Mouse (Mus musculus) MN1 (cell line): Measurements from ENCODE around the gene Smap2.
A peak's percentile ranks its signal among the peaks of the same experiment; 100 is the strongest.
"Not testable (repeated sequence)": the region's sequence is repeated elsewhere in the genome, so short reads cannot be mapped to it uniquely, and the experiment has no call there.

ENCODE experiments used
- DNase-seq: peaks from one replicate; pipeline ENCODE4 v3.0.0-alpha.2; 2016; ENCODE audit warnings: low spot score

Smap2 gene

GRCm38 (mm10) chr4:121016928-121017657, at the start of gene Smap2:
Smap2 (minus strand) TSS chr4:121017247.
- DNase-seq = peak; percentile 91

GRCm38 (mm10) chr4:121065336-121065735, 48.3 kb upstream of the Smap2 start:
- DNase-seq = no peak

DNA sequence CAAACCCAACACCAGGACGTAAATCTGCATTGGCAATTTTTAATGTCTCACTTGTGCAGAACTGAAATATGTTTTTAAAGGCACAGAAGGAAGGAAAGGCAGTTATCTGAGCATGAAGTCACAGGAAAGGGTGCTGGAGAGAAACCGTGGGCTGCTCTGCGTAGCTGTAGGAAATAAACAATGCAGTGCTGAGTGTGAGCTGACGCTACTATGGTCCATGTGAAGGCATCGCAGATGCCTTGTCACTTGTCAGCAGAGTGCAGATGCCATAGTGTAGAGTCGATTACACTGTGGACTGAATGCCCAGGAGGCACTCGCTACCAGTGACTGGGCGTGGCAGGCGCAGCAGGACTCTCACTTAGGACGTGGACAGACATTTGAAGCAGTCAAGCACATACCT, 42.2 kb upstream of the Smap2 start:
- DNase-seq = not testable (repeated sequence)

- DNase-seq = no peak
Measured at GRCm38 (mm10) chr4:121057032-121057431, 40.0 kb upstream of the Smap2 start.

- DNase-seq = no peak
Measured at GRCm38 (mm10) chr4:121056342-121056741, 39.3 kb upstream of the Smap2 start.

DNA sequence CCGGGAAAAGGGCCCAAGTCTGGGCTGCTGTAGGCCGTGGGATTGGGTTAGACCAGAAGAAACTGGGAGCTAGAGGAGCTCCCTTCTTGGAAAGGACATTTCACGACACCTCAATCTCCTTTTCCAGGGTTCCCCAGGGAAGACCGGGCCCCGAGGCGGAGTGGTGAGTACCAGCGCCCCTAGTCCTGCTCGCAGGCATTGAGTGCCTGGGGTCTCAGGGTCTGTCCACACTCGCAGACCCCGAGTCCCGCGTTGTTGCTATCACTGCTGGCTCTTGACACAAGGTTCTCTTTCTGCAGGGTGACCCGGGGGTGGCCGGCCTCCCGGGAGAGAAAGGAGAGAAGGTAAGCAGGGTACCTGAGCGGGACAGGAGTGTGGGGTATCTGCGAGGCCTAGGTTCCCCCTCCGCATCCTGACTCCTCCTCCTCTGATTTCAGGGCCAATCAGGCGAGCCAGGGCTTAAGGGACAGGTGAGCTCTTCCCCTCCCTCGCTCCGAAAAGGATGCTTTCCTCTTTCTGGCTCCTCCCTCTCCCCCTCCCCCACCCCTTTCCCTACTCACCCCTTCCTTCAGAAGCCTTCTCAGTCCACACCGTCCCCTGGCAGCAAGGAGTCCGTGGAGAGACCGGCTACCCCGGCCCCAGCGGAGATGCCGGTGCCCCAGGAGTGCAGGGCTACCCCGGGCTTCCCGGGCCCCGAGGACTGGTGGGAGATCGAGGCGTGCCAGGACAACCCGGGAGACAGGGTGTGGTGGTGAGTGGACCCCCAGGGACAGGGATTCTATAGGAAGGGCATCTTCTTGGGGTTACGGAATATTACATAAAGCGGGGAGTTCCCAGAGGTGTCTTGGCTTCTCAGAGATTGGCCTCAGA, 35.6 kb upstream of the Smap2 start:
- no peak for DNase-seq

DNA sequence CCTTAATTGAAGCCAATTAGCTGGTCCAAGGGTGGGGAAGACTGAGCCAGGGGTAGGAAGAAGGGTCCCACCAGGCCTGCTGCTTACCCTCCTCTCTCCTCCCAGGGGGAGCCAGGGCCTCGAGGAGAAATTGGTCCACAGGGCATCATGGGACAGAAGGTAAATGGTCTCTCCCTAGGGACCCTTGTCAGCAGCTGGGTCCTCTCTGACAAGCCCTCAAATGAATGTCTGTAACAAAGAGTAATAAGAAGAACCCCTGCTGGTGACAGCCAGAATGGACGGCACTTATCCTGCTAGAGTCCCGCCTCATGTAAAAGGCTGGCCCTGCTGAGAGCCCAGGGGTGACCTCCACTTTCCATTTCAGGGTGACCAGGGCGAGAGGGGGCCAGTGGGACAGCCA, 34.8 kb upstream of the Smap2 start:
- DNase-seq = no peak

DNA sequence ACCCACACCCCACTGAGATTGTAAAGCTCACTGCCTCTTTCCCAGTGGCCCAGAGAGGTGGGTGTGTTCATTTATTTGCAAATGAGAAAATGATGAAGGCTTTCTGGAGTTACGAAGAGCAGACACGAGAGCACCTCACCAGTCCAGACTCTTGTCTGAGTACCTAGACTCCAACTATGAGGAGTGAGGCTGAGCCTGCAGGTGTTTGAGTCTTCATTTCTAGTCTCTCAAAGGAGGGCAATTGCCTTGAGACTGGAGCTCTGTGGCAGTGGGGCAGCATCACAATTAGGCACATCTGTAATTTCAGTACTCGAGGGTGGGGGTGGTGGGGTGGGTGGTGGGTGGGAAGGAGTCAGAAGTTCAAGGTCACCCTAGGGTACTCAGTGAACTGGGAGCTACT, 25.9 kb upstream of the Smap2 start:
- no peak for DNase-seq

GRCm38 (mm10) chr4:121042472-121042871, 25.4 kb upstream of the Smap2 start:
- no peak for DNase-seq

DNA sequence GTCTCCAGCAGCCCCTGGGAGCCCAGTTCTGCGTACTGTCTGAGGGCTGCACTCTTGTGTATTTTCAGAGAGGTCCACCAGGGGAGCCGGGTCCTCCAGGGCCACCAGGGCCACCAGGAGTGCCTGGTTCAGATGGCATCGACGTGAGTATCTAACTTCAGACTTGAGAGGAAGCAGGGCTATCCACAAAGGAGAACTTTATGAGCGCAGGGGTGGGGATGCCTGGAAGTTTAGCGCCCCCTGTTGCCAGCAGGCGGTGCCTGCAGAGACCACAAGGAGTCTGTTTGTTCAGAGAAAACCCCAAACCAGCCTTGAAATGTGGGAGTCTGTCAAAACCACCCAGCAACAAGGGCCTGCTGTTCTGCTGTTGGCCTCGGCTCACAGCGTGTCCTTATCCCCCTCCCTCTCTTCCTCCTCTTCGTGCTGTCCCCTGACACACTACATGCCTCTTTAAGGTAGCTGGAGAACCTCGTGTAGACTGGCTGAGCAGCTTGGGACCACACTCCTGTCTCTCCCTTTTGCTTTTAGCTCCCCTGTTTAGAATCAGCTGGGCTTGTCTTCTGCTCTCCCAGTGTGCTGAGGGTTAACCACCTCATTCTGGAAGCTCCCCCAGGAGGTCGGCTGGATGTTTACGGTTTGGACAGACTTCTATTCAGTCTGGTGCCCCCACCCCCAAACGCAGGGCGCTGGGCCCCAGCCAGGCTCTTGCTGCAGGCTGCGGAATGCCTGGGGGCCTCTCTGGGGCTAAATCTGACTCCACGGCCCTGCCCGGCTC, 24.0 kb upstream of the Smap2 start:
- peak; percentile 31 for DNase-seq

DNA sequence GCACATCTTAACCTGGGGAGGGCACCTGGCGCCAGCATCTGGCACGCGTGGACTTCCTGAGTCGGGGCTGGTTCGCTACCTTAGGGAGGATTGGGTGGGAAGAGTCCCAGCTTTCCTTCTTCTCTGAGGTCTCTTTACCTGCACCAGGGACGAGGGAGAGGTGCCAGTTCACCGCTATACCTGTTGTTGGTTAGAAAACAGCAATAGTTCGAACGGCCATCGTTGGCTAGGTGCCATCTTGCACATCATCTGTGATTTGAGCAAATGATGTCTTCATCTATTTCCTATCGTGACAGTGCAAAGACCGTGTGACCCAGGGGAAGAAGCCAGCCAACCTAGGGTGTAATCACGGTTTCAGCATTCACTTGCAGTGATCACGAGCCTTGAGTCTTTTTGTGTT, 23.3 kb upstream of the Smap2 start:
- DNase-seq = no peak

- DNase-seq = no peak
Measured at GRCm38 (mm10) chr4:121039331-121040115, 22.5 kb upstream of the Smap2 start, which contains the start of gene Col9a2. Col9a2 (plus strand) TSS chr4:121039385.

- no peak for DNase-seq
Measured at GRCm38 (mm10) chr4:121033006-121033405, 16.0 kb upstream of the Smap2 start.

DNA sequence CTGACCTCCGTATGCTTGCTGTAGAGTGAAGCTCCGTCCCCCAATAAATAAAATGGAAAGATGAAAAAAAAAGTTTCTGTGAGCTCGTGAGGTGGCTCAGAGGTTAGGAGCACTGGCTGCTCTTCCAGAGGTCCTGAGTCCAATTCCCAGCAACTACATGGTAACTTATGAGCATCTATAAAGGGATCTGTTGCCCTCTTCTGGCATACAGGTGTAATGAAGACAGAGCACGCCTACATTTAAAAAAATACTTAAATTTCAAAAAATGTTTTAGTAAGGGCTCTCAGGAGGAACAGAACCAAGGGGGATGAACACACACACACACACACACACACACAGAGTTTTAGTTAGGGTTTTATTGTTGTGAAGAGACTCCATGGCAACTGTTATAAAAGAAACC, 14.4 kb upstream of the Smap2 start:
- no peak for DNase-seq

DNA sequence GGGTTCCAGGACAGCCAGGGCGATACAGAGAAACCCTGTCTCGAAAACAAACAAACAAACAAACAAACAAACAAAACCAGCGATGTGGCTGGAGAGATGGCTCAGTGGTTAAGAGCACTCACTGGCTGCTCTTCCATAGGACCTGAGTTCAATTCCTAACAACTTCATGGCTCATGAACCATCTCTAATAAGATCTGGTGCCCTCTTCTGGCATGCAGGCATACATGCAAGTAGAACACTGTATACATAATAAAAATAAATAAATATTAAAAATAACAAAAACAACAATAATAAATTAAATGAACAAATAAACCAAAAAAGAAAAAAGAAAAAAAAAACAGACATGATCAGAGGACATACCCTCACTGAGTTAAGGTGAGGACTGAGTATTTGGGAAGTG, 12.6 kb upstream of the Smap2 start:
- DNase-seq = no peak

DNA sequence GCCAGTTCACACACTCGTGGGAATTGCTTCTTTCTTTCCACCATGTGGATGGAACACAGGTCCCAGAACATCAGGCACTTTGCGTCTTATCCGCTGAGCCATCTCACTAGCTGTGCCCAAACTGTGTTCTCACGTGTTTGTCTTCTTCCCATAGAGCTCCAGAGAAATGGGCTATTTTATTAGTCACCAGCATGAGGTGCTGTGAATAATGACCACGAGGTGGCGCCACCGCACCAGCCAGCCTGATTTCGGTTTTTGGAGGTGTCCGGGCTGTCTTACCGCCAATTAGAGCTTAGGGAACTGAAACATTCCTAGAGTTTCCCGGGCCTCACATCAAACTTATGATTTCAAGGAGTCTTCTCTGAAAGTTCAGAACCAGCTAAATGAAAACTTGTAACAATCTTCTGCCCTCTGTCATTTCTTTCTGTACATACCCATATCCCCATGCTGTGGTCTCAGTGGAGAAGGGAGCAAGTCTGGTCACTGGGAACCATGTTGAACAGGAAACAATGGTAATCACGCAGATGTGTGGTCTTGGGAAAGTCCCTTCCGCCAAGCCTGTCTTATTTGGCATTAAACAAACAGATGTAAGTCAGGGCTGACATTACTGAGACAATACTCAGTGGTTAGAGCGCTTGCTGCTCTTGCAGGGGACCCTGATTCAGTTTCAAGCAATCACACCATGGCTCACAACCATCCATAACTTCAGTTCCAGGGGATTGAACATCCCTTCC, 11.8 kb upstream of the Smap2 start:
- DNase-seq = no peak

DNA sequence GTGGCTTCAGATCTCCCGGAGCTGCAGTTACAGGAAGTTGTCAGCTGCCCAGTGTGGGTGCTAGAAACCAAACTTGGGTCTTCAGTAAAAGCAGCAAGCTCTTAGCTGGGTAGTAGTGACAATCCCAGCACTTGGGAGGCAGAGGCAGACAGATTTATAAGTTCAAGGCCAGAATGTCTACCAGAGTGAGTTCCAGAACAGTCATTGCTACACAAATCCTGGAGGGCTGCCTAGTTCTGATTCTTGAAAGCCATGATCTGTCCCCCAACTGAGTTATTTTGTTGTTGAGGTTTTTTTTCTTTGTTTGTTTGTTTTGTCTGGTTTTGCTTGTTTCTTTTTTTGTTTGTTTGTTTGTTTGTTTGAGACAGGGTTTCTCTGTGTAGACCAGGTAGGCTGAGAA, 11.1 kb upstream of the Smap2 start:
- DNase-seq = no peak

DNA sequence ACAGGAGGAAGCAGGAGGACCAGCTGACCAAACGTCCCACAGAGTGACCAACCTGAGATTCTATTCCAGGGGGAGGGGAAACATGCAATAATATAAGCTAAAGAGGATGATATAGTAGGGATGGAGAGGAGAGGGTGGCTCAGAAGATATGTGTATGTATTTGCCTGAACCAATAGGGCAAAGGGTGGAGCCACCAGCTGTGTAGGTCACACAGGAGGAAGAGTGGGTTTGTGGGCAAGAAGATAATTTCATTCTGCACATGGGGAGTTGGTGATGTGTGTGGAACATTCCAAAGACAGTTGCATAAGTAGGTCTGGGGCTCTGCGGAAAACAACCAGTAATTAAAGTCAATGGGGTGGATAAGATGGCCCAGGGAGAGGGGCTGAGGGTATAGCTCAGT, 8.6 kb upstream of the Smap2 start:
- DNase-seq = no peak

GRCm38 (mm10) chr4:121023941-121024340, 6.9 kb upstream of the Smap2 start:
- DNase-seq = no peak

DNA sequence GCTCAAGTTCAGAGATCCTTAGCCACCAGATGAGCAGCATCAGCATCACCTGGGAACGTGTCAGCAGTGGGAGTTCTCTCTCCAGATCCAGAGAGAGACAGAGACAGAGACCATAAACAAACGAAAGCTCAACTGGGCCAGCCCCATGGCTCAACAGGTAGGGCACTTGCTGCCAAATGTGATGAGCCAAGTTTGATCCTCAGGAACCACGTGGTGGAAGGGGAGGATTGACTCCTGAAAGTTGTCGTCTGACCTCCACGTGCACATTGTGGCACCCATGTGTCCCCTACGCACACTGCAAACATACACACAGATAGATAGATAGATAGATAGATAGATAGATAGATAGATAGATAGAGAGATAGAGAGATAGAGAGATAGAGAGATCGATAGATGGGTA, 6.4 kb upstream of the Smap2 start:
- no peak for DNase-seq

GRCm38 (mm10) chr4:121021911-121022310, 4.9 kb upstream of the Smap2 start:
- DNase-seq = no peak
